Mouse (Mus musculus) kidney, adult 2 months (tissue): ENCODE results near the gene Smim24. TPM values are rescaled to one million over a fixed set of nuclear protein-coding genes. Genes with fewer than 3 reads are reported as not detected.
A peak's percentile ranks its signal among the peaks of the same experiment; 100 is the strongest.

Experiments used
- DNase-seq: peaks from one replicate; pipeline ENCODE4 v3.0.0; 2021
- H3K27ac ChIP-seq: fragments of 200-500 bp; 2 replicates; pipeline ENCODE4 v1.5.1; 2012; ENCODE audit warnings: low read depth, low read length, control low read depth, inconsistent platforms; ENCODE audit not compliant: insufficient read depth
- H3K27me3 ChIP-seq: fragments of 200-500 bp; replicated peaks from 2 replicates; pipeline ENCODE4 v1.6.1; 2012; ENCODE audit warnings: mild to moderate bottlenecking, moderate library complexity, low read length, inconsistent platforms; ENCODE audit not compliant: control insufficient read depth, insufficient read depth
- H3K36me3 ChIP-seq: fragments of 200-500 bp; 2 replicates; pipeline ENCODE4 v1.6.1; 2012; ENCODE audit warnings: mild to moderate bottlenecking, moderate library complexity, low read length, inconsistent platforms; ENCODE audit not compliant: control insufficient read depth, insufficient read depth
- H3K4me1 ChIP-seq: fragments of 200-500 bp; 2 replicates; pipeline ENCODE4 v1.6.1; 2011; ENCODE audit warnings: low read length; ENCODE audit not compliant: control insufficient read depth, insufficient read depth
- H3K4me3 ChIP-seq: fragments of 200-500 bp; 2 replicates; pipeline ENCODE4 v1.5.1; 2011; ENCODE audit warnings: mild to moderate bottlenecking, low read depth, low read length, control low read depth; ENCODE audit not compliant: insufficient read depth
- CTCF ChIP-seq: fragments of 200-500 bp; conservative IDR thresholded peaks from 2 replicates; pipeline ENCODE4 v1.5.1; 2011; ENCODE audit warnings: low read depth, mild to moderate bottlenecking, control low read depth, low read length, moderate library complexity, mixed read lengths; ENCODE audit not compliant: insufficient read depth, insufficient read length
- POLR2A ChIP-seq: fragments of 200-500 bp; IDR thresholded peaks from one replicate; pipeline ENCODE4 v1.6.1; 2011; ENCODE audit warnings: low read depth, low read length, control low read depth
- WGBS: fragments of 180-500 bp; shearing (Covaris S2); methylation state at CpG from one replicate; pipeline ENCODE4 v1.1.7; 2018; 5-methylcytosine and 5-hydroxymethylcytosine counted together
- polyA plus RNA-seq: library from polyadenylated mRNA; depleted of rRNA; stranded (reverse); fragments of >200 nt; gene quantifications from 2 replicates; pipeline ENCODE4 v1.2.3, GENCODE M21; 2012

Smim24 gene
- polyA plus RNA-seq, 1 experiment = 694 TPM

- H3K27ac ChIP-seq = peak overlapping the region; percentile 69
- peaks cover 37% of the 10 kb centered on the region for H3K4me1 ChIP-seq
- WGBS = 87% methylated on average over 8 of the region's 8 CpGs
- no peaks in the 10 kb centered on the region for H3K27me3 ChIP-seq
- DNase-seq = no peak
- TF ChIP-seq POLR2A = no peak
- no peak for TF ChIP-seq CTCF
- H3K4me3 ChIP-seq = no peak overlapping the region
- H3K36me3 ChIP-seq = no peaks in the 10 kb centered on the region
These were observed 35.1 kb downstream of the Smim24 start for GRCm38 (mm10) chr10:81427804-81428506.

- WGBS = 87% methylated on average over 7 of the region's 7 CpGs
- no peaks in the 10 kb centered on the region for H3K36me3 ChIP-seq
- no peak overlapping the region for H3K4me3 ChIP-seq
- H3K4me1 ChIP-seq = peaks cover 41% of the 10 kb centered on the region
- H3K27me3 ChIP-seq = no peaks in the 10 kb centered on the region
- no peak overlapping the region for H3K27ac ChIP-seq
- no peak for TF ChIP-seq CTCF
- TF ChIP-seq POLR2A = no peak
- DNase-seq = no peak
These were observed 35.6 kb downstream of the Smim24 start for GRCm38 (mm10) chr10:81428507-81428870.

- TF ChIP-seq POLR2A (no peak), CTCF (no peak)
- WGBS = 54% methylated on average over 2 of the region's 2 CpGs
- peaks cover 41% of the 10 kb centered on the region for H3K4me1 ChIP-seq
- DNase-seq = no peak
- peak overlapping the region; percentile 98 for H3K27ac ChIP-seq
- no peak overlapping the region for H3K4me3 ChIP-seq
- H3K27me3 ChIP-seq = no peaks in the 10 kb centered on the region
- H3K36me3 ChIP-seq = no peaks in the 10 kb centered on the region
These were observed 36.2 kb downstream of the Smim24 start for GRCm38 (mm10) chr10:81429092-81429491.

GRCm38 (mm10) chr10:81429605-81430061 is 36.8 kb downstream of the Smim24 start:
- TF ChIP-seq CTCF = 0 out of 2 replicates have a peak, but pooled peaks have one; percentile 4
- peak; percentile 72 for TF ChIP-seq POLR2A
- H3K4me1 ChIP-seq = peaks cover 39% of the 10 kb centered on the region
- no peaks in the 10 kb centered on the region for H3K27me3 ChIP-seq
- DNase-seq = peak; percentile 98
- under 1% methylated on average over 20 of the region's 20 CpGs for WGBS
- peak overlapping the region; percentile 78 for H3K4me3 ChIP-seq
- H3K27ac ChIP-seq = peak overlapping the region; percentile 98
- no peaks in the 10 kb centered on the region for H3K36me3 ChIP-seq

- H3K27ac ChIP-seq = peak overlapping the region; percentile 98
- DNase-seq = peak; percentile 88
- H3K4me3 ChIP-seq = peak overlapping the region; percentile 78
- H3K27me3 ChIP-seq = no peaks in the 10 kb centered on the region
- H3K4me1 ChIP-seq = peaks cover 42% of the 10 kb centered on the region
- 1% methylated on average over 70 of the region's 89 CpGs for WGBS
- no peaks in the 10 kb centered on the region for H3K36me3 ChIP-seq
- TF ChIP-seq POLR2A (no peak), CTCF (no peak)
These were observed 37.4 kb downstream of the Smim24 start for GRCm38 (mm10) chr10:81430141-81430830.

GRCm38 (mm10) chr10:81430831-81431525 is 38.1 kb downstream of the Smim24 start:
- TF ChIP-seq CTCF = no peak
- peak; percentile 8 for TF ChIP-seq POLR2A
- WGBS = 2% methylated on average over 56 of the region's 70 CpGs
- Histone ChIP-seq H3K27ac (peak overlapping the region; percentile 94), H3K4me1 (peaks cover 42% of the 10 kb centered on the region), H3K27me3 (no peaks in the 10 kb centered on the region), H3K36me3 (no peaks in the 10 kb centered on the region), H3K4me3 (peak overlapping the region; percentile 78)
- peak; percentile 76 for DNase-seq
